In genomic region chr10:70133188-70133587, GRCm38 (mm10) we compare ENCODE assay signal across 11 mouse cellular contexts. TPM values are rescaled to one million over a fixed set of nuclear protein-coding genes. Genes with fewer than 3 reads are reported as not detected.
A peak's percentile ranks its signal among the peaks of the same experiment; 100 is the strongest.
DNase-seq lines count a peak whose midpoint lies in the region; ATAC-seq lines count a peak whose summit lies in the region.
"Had no signal": no experiment of that assay in that cellular context is flagged by ENCODE, and none has a peak within 500 bp of the region (broad histone marks: within the 10 kb centered on the region; RNA-seq: fewer than 3 reads in every experiment).

No protein-coding gene starts in this region.

- H3K27me3 ChIP-seq in hindbrain, embryonic 15.5 days, result no peaks in the 10 kb centered on the region
- no peaks in the 10 kb centered on the region for H3K27me3 ChIP-seq in hindbrain, embryonic 12.5 days
- no peaks in the 10 kb centered on the region for H3K27me3 ChIP-seq in intestine, embryonic 16.5 days (replicated peaks; ENCODE audit: control insufficient read depth, insufficient read depth, low read length)
- H3K27me3 ChIP-seq in forebrain, embryonic 13.5 days, result no peaks in the 10 kb centered on the region

- H3K4me2 ChIP-seq in hindbrain, embryonic 15.5 days, result no peak overlapping the region
- no peak overlapping the region for H3K4me2 ChIP-seq in hindbrain, embryonic 12.5 days (replicated peaks)
- H3K4me2 ChIP-seq in intestine, embryonic 16.5 days (ENCODE audit: low read depth, low read length), result no peak overlapping the region
- H3K4me2 ChIP-seq in forebrain, embryonic 13.5 days, result no peak overlapping the region

- WGBS in hindbrain, embryonic 15.5 days, result 57% methylated on average over 6 of the region's 6 CpGs
- 76% methylated on average over 6 of the region's 6 CpGs for WGBS in hindbrain, embryonic 12.5 days
- WGBS in intestine, embryonic 16.5 days, result 18% methylated on average over 6 of the region's 6 CpGs
- 69% methylated on average over 6 of the region's 6 CpGs for WGBS in forebrain, embryonic 13.5 days

- peak; percentile 59 for DNase-seq in brain, adult 2 months (ENCODE audit: low read depth, low spot score)
- no peak for DNase-seq in adrenal gland, postnatal 25 days
- no peak for DNase-seq in kidney, postnatal 10 days
- DNase-seq: thymus, postnatal 14 days had no signal

- H3K4me1 ChIP-seq in hindbrain, embryonic 15.5 days (replicated peaks), result peaks cover 21% of the 10 kb centered on the region; the same call in 1 of the 2 replicates
- peaks cover 13% of the 10 kb centered on the region for H3K4me1 ChIP-seq in hindbrain, embryonic 12.5 days
- H3K4me1 ChIP-seq in intestine, embryonic 16.5 days (ENCODE audit: control insufficient read depth, insufficient read depth, low read length), result peaks cover 27% of the 10 kb centered on the region
- 0 out of 2 replicates have a peak, but pooled peaks cover 12% of the 10 kb centered on the region for H3K4me1 ChIP-seq in forebrain, embryonic 13.5 days

- H3K9ac ChIP-seq in hindbrain, embryonic 15.5 days, result no peak overlapping the region
- H3K9ac ChIP-seq in hindbrain, embryonic 12.5 days, result no peak overlapping the region
- H3K9ac ChIP-seq in intestine, embryonic 16.5 days (ENCODE audit: low read depth, low read length), result no peak overlapping the region
- no peak overlapping the region for H3K9ac ChIP-seq in forebrain, embryonic 13.5 days

- no peaks in the 10 kb centered on the region for H3K9me3 ChIP-seq in hindbrain, embryonic 15.5 days
- no peaks in the 10 kb centered on the region for H3K9me3 ChIP-seq in hindbrain, embryonic 12.5 days (replicated peaks)
- no peaks in the 10 kb centered on the region for H3K9me3 ChIP-seq in intestine, embryonic 16.5 days (ENCODE audit: control insufficient read depth, low read length)
- no peaks in the 10 kb centered on the region for H3K9me3 ChIP-seq in forebrain, embryonic 13.5 days (replicated peaks)

- no peak overlapping the region for H3K27ac ChIP-seq in hindbrain, embryonic 15.5 days (replicated peaks)
- H3K27ac ChIP-seq in hindbrain, embryonic 12.5 days, result no peak overlapping the region
- H3K27ac ChIP-seq in intestine, embryonic 16.5 days (ENCODE audit: low read length), result no peak overlapping the region
- no peak overlapping the region for H3K27ac ChIP-seq in forebrain, embryonic 13.5 days
- H3K27ac ChIP-seq: kidney, postnatal 0 days had no signal

- no peaks in the 10 kb centered on the region for H3K36me3 ChIP-seq in hindbrain, embryonic 15.5 days
- H3K36me3 ChIP-seq in hindbrain, embryonic 12.5 days, result no peaks in the 10 kb centered on the region
- H3K36me3 ChIP-seq in intestine, embryonic 16.5 days (ENCODE audit: control insufficient read depth, insufficient read depth, low read length), result no peaks in the 10 kb centered on the region
- no peaks in the 10 kb centered on the region for H3K36me3 ChIP-seq in forebrain, embryonic 13.5 days (ENCODE audit: poor library complexity, severe bottlenecking)

- ATAC-seq in hindbrain, embryonic 15.5 days (ENCODE audit: low FRiP score, low read depth), result 0 out of 2 replicates have a peak, but pooled peaks have one; percentile 13
- ATAC-seq in hindbrain, embryonic 12.5 days (ENCODE audit: low FRiP score), result no peak
- ATAC-seq in intestine, embryonic 16.5 days, result peak; percentile 75
- peak; percentile 79 for ATAC-seq in megakaryocyte-erythroid progenitor cell, adult 5-6 weeks (replicated peaks; ENCODE audit: low FRiP score, low TSS enrichment, poor library complexity, severe bottlenecking)
- no peak for ATAC-seq in forebrain, embryonic 13.5 days

- H3K4me3 ChIP-seq in hindbrain, embryonic 15.5 days, result no peak overlapping the region
- H3K4me3 ChIP-seq in hindbrain, embryonic 12.5 days, result no peak overlapping the region
- no peak overlapping the region for H3K4me3 ChIP-seq in intestine, embryonic 16.5 days (ENCODE audit: low read length)
- H3K4me3 ChIP-seq in forebrain, embryonic 13.5 days, result no peak overlapping the region
- H3K4me3 ChIP-seq: myocyte had no signal

RNA-seq across cellular contexts. Expression of gene Ccdc6, which starts 36.3 kb away (rescaled TPM):
- polyA plus RNA-seq in hindbrain, embryonic 15.5 days (2015; fragmentation: Nextera tagmentation; extraction: Ambion mirVana), result 21.4 and 23.0 TPM in 2 replicates
- polyA plus RNA-seq in hindbrain, embryonic 12.5 days (2016; fragmentation: Nextera tagmentation; extraction: Ambion mirVana), result 17.0 and 18.9 TPM in 2 replicates
- 11.7 and 13.0 TPM in 2 replicates for polyA plus RNA-seq in intestine, embryonic 16.5 days (2015; fragmentation: Nextera tagmentation; extraction: Ambion mirVana)
- 48.6 and 59.4 TPM in 2 replicates for total RNA-seq in megakaryocyte-erythroid progenitor cell, adult 5-6 weeks (2014; fragmentation: Nextera tagmentation)
- total RNA-seq in megakaryocyte-erythroid progenitor cell, adult 5-6 weeks (2017), result 22.7 and 29.6 TPM in 2 replicates
- 50.0 and 67.8 TPM in 2 replicates for total RNA-seq in adrenal gland, postnatal 25 days (2021)
- polyA plus RNA-seq in forebrain, embryonic 13.5 days (2015; fragmentation: Nextera tagmentation; extraction: Ambion mirVana), result 15.9 and 17.1 TPM in 2 replicates

Comparison
In these comparisons a context has a peak if more than half of its experiments do, and no peak if none do; other contexts are left out.
1. ATAC-seq: peak in hindbrain, embryonic 15.5 days (single experiment), intestine, embryonic 16.5 days (single experiment) and megakaryocyte-erythroid progenitor cell, adult 5-6 weeks (single experiment); none in hindbrain, embryonic 12.5 days (single experiment) and forebrain, embryonic 13.5 days (single experiment).